Mouse (Mus musculus) layer of hippocampus, adult 2 months (tissue): ENCODE results near the gene Serpinb2. TPM values are rescaled to one million over a fixed set of nuclear protein-coding genes. Genes with fewer than 3 reads are reported as not detected.

Experiments
- DNase-seq, 2 experiments: peaks; one replicate each; pipeline ENCODE4 v3.0.0; 2022; ENCODE audit warnings: low spot score in 2 of 2
- H3K27ac ChIP-seq: fragments of 200-600 bp; 2 replicates; pipeline ENCODE4 v1.8.1; 2022
- H3K4me3 ChIP-seq: fragments of 200-600 bp; 2 replicates; pipeline ENCODE4 v1.8.1; 2022; ENCODE audit warnings: mild to moderate bottlenecking
- CTCF ChIP-seq: fragments of 200-600 bp; conservative IDR thresholded peaks from 2 replicates; pipeline ENCODE4 v1.8.1; 2022; ENCODE audit warnings: antibody characterized with exemption, mild to moderate bottlenecking, moderate library complexity
- total RNA-seq, 2 experiments: library from RNA; stranded (reverse); gene quantifications; 2 replicates each; pipeline ENCODE4 v1.2.3; 2021

The Serpinb2 gene
- total RNA-seq, 2 experiments from 2014 or later = not detected

DNA sequence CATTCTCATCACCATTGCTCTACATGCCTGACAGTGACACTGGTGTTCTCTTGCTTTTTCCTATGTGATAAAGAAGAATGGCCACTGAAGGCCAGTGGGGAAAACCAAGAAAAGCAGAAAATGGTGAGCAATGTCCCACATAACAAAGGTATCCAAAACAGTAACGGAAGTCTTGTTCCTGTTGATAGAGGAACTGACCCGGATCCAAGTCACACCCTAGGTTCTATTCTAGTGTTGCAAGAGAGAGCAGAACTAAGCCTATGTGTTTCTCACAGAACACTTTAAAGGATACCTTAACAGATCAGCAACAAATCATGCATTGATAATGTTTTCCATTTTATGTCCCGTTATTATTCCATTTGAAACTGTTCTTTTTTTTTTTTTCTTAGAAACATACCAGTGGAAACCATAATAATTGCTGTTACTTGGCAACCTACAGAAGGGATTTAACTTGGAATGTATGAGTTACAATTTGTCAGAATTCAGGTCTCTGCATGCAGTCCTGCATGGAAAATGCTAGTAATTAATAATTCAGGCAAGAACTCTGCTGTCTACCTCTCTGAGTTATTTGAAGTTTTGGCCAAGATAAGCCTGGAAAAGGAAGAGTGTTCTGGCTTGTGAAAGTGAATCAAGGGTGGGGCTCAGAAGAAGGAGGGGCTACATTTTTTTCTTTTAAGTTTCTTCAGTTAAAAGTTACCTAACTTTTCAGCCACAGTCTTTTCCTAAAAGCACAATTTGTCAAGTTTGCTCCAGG lies 17.3 kb downstream of the Serpinb2 start:
- Histone ChIP-seq H3K4me3 (no peak overlapping the region), H3K27ac (no peak overlapping the region)
- no peak for TF ChIP-seq CTCF
- DNase-seq = no peak

DNA sequence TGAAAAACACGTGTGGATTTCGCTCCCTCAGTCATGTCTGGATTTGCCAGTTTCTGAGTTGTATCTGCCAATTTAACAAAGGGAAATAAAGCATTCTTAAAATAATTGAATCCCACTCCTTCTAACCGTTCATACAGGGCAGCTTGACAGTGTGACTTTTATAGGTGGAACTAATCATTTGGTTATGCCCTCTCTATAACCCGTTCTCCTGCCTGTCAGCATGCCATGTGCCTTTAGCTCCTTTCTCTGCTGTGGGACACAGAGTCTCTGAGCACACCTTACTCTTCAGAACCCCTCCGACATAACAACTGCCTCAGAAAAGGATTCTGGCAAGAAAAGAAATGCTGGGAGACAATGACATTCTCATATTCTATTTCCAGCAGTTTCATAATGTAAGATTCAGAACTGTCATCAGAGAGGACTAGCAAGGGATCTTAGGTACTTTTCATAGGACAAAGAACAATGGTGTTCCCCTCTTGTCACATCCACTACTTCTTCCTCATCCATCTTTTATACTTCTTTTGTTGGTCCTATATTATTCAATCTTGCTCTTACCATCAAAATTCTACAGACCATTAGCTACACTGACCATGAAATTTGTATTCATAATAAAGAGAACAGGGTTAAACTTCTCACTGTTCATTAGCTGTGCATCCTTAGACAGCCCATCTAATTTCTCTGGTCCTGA lies 18.3 kb downstream of the Serpinb2 start:
- Histone ChIP-seq H3K4me3 (no peak overlapping the region), H3K27ac (no peak overlapping the region)
- DNase-seq = no peak
- no peak for TF ChIP-seq CTCF

DNA sequence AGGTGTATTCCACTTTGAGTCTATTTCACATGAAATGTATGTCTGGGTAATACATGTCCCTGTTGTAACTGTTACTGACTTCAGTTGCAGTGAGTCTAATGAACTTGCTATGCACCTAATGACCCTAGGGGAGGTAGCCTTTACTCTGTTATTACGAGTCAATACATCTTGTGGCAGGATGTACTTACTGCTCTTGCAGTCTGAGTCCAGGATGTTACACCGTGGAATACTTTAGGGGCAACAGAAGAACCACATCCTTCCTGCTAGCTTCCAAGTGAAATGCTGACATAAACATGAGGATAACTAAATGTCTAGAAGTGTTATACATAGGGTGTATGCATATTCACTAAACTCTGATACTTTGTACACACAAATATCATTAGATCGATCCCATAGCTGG lies 22.5 kb downstream of the Serpinb2 start:
- TF ChIP-seq CTCF = no peak
- Histone ChIP-seq H3K27ac (no peak overlapping the region), H3K4me3 (no peak overlapping the region)
- no peak for DNase-seq

DNA sequence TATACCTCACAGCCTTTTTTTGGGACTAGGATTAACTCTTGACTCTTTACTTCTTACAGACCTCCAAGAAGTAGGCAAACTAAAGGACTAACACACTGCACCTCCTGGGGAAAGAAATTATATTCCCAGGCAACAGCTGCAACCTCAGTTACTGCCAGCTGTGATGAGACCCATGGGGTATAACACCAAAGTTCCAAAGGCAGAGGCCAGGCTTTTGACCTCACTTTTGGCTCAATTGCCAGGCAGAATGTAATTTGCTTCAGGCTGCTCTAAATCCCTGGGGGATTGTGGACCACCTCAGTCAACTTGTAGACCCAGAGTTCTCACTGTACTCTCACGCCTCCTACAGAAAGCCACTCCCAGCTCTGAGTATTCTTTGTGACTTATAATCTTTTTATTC lies 26.2 kb downstream of the Serpinb2 start:
- H3K4me3 ChIP-seq = no peak overlapping the region
- DNase-seq = no peak
- no peak for TF ChIP-seq CTCF
- H3K27ac ChIP-seq = no peak overlapping the region

DNA sequence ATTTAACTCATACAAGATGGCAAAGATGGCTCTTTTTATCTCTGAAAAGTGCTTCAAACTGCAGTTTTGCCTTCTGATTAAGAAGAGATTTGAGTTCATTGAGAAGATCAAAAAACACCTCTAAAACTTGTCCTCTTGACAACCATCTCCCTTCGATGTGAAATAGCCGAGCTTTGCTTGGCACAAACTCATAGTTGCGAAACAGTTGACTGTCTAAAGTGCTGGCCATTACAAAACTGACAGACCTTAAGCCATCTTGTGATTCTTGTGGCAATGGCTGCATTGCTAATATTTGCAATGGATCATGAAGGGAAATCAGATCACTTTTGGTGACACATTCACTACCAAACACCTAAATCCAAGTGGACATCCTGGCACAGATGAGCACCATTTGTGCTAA lies 48.3 kb downstream of the Serpinb2 start:
- Histone ChIP-seq H3K4me3 (no peak overlapping the region), H3K27ac (no peak overlapping the region)
- no peak for TF ChIP-seq CTCF
- no peak for DNase-seq

DNA sequence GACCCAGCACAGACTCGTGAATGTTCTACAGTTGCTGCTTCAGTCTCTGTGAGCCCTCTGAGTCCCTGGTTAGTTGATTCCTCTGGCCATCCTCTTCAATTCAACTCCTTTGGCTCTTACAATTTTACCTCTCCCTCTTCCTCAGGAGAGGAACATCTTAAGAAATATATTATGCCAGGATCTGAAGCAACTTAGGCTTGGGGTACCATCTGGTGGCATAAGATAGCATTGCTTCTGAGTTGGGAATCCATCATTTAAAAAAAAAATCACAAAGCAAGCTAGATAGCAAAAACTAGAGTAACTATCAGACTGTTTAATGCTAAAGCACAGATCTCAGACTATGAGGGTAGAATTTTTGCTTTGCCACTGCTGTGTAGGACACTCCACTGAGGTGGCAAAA lies 50.9 kb downstream of the Serpinb2 start:
- Histone ChIP-seq H3K4me3 (no peak overlapping the region), H3K27ac (no peak overlapping the region)
- peak in 1 of 2 experiments; percentile 10 for DNase-seq
- peak; percentile 75 for TF ChIP-seq CTCF

DNA sequence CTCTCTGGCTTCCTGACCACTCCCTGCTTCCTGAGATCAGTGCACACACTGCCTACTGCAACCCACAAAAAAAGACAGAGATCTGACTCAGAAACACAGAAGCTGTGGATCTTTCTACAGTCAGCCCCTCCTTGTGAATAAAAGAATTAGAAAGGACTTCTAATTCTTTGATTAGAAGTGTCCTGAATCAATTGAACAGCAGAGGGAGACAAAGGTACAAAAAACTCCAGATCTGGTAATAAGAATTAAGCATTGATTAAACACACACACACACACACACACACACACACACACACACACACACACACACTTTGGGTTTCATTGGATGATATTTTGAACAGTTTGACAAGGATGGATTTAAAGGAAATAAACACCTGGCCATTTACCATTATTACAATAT lies 54.4 kb downstream of the Serpinb2 start:
- H3K4me3 ChIP-seq = no peak overlapping the region
- TF ChIP-seq CTCF = peak; percentile 63
- DNase-seq = peak in 1 of 2 experiments; percentile 17
- no peak overlapping the region for H3K27ac ChIP-seq

DNA sequence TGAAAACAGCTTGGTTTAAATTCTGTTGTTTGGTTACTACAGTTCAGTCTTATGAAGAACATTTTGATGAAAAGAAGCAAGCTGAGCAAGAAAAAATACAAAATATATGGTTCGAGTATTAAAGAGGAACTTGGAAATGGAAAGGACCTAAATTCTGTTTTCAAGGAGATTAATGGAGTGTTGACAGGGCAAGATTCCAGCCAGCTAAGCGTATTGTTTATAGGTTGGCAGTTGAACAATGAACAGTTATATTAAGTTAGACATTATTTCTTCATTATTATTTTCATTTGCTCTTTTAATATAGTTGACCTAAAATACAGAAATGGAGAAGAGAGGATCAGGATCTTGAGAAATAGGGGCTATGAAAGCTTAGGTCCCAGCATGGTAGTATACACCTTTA lies 64.9 kb downstream of the Serpinb2 start:
- Histone ChIP-seq H3K27ac (no peak overlapping the region), H3K4me3 (no peak overlapping the region)
- no peak for TF ChIP-seq CTCF
- no peak for DNase-seq

DNA sequence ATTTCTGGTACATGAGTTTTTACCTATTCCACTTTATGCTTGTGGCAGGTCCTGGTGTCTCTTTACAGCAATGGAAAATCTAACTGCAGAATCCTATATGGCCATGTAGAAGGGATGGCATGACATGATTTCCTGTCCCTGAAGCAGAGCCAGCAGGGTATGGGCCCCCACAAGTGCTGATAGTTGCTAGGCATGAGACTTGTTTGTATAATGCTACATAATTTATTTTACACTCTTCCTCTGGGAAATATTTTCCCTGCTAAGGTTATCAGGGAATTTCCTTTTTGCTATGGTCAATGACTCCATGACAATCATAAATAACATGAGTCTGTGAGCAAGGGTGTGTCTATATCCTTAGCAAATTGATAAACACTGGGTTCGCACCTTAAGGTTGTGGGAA lies 66.3 kb downstream of the Serpinb2 start:
- TF ChIP-seq CTCF = no peak
- Histone ChIP-seq H3K27ac (no peak overlapping the region), H3K4me3 (no peak overlapping the region)
- no peak for DNase-seq

DNA sequence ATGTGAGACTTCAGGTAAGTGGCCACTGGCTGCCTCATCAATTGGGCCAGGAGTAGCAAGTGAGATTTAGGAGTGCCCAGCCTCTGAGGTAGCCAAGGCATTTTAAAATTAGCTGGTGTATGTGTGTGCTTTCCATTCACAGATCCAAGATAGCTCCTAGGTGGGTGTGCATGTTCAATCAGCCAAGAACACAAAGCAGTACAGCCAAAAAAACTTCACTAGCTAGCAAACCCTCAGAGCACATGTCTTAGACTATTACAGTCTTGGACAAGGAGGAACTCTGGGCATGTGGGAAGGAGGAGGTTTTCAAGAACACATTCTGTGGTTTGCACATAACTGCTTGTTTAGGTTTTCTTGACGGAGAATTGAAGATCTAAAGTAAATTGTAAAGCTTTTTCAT lies 70.0 kb downstream of the Serpinb2 start:
- H3K27ac ChIP-seq = no peak overlapping the region
- no peak for TF ChIP-seq CTCF
- no peak overlapping the region for H3K4me3 ChIP-seq
- peak; percentile 14 to 36 for DNase-seq

DNA sequence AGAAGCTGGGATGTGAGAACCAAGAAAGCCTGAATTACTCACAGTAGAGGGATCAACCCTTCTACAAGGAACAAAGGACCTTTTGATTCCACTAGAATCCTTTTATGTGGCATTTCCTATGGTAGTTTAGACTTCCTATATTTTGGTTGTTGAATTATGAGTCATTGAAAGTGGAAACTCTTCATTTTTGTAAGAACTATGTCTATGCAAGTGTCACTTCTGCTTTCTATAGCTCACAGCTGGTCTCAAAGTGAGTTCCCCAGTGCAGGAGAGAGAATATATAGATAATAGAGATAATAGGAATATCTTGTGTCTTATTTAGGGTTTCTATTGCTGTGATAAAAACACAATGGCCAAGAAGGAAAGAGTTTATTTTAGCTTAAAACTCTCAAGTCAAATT lies 71.7 kb downstream of the Serpinb2 start:
- TF ChIP-seq CTCF = no peak
- DNase-seq = no peak
- Histone ChIP-seq H3K4me3 (no peak overlapping the region), H3K27ac (no peak overlapping the region)

DNA sequence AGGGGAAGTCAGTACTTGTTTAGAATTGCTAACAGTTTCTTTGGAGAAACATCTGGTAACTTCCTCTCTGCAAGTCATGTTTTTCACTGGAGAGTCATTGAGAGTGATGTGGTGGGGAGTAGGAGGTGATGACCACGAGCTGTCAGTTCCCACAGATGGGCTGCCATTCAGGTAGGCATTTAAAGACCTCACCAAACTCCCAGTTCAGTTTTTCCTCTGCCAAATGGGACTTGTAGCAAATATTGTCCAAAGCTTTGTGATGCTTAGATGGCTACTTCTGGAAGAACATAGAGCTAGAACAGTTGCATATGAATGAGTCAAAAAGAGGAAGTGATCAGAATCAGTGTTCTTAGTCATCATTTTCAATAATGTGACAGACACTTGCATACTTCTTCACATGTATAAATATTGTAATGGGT lies 72.7 kb downstream of the Serpinb2 start:
- no peak for DNase-seq
- TF ChIP-seq CTCF = no peak
- no peak overlapping the region for H3K4me3 ChIP-seq
- H3K27ac ChIP-seq = no peak overlapping the region

DNA sequence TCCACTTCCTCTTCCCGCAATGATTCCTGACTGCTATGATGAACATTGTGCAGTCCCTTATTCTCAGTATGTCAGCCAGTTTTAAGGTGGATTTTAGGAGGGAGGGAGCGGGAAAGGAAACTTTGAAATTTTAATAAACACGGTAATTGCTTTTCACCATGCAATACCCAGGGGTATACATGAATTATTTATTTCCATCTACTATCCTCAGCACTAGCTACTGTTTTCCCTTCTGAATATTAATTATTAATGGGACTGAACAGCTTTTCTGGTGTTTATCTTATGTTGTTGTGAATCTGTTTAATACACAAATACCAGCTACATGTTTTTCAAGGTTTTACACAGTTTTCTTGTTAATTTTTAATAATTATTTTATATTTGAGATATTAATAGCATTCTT lies 73.7 kb downstream of the Serpinb2 start:
- H3K4me3 ChIP-seq = no peak overlapping the region
- no peak for DNase-seq
- H3K27ac ChIP-seq = no peak overlapping the region
- no peak for TF ChIP-seq CTCF

Other genes starting within 250 kb of the Serpinb2 start
- not detected for gene Serpinb3b, start 233.1 kb upstream of the Serpinb2 start, total RNA-seq
- gene Serpinb3c, start 233.1 kb upstream of the Serpinb2 start, total RNA-seq = not detected
- not detected for gene Serpinb11, start 150.2 kb upstream of the Serpinb2 start, total RNA-seq
- not detected for gene Serpinb7, start 111.8 kb upstream of the Serpinb2 start, total RNA-seq
- gene Serpinb8, start 78.6 kb downstream of the Serpinb2 start, total RNA-seq = 1 to 10 TPM; 2.0 to 2.1 TPM